Mouse (Mus musculus): ENCODE data around the gene Mansc1.

The Mansc1 gene

GRCm38 (mm10) chr6:134597651-134598229 is 34.5 kb downstream of the Mansc1 start:
- no peak for DNase-seq (ENCODE audit: low spot score)

DNA sequence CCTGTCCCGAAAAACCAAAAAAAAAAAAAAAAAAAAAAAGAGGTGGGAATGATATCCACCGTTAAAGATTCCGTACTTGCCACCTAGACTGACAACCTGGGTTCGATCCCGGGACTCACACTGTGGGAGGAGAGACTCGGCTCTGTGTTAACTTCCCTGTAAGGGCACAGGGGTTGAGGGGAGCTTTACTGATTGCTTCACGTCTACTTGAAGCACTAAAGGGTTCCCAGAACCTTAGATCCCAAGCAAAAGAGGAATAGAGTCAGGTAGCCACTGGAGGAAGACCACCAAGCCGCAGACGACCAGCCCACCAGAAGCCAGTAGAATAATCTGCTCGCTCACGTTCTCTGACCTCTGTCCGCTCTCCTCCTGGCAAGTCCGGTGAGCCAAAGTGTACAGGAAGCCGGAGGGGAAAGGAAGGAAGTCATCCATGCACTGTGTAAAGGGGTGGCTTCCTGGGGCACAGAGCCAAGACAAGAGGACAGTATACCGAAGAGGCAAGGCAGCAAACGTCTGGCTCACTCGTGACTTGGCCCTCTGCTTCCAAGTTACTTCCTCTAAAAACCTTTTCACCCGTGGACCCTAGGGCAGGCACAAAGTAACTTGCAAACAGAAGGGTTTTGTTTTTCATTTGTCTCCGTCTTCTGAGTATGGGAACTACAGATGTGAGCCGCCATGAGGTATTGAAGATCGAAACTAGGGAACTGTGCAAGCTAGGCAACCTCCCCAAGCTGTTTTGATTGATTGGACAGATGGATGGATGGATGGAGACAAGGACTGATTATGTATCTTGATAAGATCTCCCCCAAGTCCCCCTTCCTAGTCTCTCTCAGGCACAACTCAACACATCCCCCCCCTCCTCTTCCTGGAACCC is 37.5 kb downstream of the Mansc1 start:
- DNase-seq (ENCODE audit: low spot score): no peak

DNA sequence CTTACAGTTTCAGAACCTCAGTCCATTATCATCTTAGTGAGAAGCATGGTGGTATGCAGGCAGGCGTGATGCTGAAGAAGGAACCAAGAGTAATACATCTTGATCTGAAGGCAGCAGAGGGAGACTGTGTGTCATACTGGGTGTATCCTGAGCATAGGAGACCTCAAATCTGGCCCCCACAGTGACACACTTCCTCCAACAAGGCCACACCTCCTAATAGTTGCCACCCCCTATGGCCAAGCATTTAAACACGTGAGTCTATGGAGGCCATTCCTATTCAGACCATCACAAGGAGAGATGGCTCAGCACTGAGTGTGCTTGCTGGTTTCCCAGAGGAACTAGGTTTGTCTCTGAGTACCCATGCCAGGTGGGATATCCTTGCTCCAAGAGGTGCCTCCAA is 40.7 kb downstream of the Mansc1 start:
- DNase-seq (ENCODE audit: low spot score): no peak

- DNase-seq (ENCODE audit: low spot score): no peak
Measured at GRCm38 (mm10) chr6:134586241-134586640, 46.0 kb downstream of the Mansc1 start.

DNA sequence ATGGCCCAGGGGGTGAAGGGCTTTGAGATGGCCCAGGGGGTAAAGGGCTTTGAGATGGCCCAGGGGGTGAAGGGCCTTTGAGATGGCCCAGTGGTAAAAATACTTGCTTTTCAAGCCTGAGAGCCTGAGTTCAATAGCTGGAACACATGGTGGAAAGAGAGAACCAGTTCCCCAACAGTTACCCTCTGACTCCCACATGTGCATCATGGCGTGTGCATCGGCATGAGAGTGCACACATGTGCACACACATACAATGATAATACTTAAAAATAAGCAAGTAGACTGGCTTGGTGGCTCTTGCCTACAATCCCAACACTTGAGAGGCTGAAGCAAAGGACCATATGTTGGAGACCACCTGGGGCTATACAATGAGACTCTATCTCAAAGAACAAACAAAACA is 47.7 kb downstream of the Mansc1 start:
- DNase-seq (ENCODE audit: low spot score): no peak

DNA sequence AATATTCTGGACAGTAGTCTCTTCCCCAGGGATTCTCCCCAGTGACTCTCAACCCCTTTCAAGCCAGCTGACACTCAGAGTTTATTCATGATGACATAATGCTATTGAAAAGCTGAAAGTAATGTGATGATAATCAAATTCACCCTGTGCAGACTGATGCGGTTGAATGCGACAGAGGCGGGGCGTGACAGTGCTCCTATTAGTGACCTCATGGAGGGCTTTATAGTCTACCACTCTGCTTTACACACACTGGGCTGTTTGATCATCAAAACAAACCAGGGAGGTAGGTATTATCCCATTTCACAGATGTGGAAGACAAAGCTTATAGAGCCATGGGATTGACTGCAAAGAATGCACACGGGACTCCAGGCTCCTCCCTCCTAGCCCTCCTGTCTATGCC is 50.2 kb downstream of the Mansc1 start:
- no peak for DNase-seq (ENCODE audit: low spot score)

DNA sequence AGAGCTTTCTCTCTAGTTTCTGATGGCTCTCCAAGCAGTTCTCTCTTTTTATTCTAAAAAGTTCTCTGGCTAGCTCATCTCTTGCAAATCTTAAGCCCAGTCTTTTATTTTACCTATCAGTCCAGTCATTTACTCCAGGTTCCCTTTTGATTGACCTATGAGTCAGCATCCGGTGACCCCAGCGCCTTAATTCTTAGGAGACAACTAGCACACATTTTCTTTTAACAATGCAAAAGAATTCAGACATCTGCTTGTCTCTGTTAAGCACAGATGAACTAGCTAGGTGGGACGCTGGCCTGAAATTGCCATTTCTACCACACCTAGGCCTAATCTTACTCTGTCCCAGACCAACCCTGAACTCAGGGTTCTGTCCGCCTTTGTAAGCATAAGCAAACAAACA is 52.8 kb downstream of the Mansc1 start:
- no peak for DNase-seq (ENCODE audit: low spot score)

DNA sequence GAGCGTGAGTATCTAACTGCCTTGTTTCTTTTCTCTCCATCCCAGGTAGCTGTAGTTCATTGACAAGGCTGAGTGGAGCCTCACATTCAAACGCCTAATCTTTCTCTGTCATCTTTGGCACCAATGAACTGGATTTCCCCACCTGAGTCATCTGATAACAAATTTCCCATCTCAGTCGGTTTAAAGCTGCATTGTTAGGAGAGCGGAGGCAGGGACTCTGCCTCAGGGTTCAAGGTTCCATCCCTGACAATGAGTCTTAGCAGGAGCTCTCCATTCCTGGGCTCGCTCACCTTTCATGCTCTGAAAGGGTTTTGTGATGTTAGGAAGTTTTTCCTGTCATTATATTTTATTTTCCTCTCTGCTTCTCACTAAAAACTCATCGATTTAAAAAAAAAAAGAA is 54.2 kb downstream of the Mansc1 start:
- DNase-seq (ENCODE audit: low spot score): no peak

DNA sequence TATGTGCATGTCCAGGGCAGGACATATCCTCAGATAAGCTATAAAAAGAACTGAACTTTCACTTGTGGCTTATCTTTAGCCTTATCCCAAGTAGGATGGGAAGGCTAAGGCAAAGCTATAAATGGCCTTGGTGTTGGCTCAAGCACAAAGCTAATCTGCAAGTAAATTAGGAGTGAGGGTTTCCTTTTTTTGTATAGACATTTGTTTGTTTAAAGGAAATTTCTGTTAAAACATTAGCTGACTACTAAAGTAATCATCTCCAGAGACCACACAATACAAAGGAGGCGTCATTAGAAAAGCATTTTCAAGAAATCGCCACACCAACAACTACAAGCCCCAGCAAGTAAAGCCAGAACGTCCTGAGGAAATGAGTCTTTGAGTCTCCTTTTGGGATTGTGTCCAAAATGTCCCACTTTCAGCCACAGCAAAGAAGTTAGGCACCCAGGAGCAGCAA is 57.0 kb downstream of the Mansc1 start:
- no peak for DNase-seq (ENCODE audit: low spot score)

GRCm38 (mm10) chr6:134567986-134568556 is 64.2 kb downstream of the Mansc1 start:
- DNase-seq (ENCODE audit: low spot score): no peak

DNA sequence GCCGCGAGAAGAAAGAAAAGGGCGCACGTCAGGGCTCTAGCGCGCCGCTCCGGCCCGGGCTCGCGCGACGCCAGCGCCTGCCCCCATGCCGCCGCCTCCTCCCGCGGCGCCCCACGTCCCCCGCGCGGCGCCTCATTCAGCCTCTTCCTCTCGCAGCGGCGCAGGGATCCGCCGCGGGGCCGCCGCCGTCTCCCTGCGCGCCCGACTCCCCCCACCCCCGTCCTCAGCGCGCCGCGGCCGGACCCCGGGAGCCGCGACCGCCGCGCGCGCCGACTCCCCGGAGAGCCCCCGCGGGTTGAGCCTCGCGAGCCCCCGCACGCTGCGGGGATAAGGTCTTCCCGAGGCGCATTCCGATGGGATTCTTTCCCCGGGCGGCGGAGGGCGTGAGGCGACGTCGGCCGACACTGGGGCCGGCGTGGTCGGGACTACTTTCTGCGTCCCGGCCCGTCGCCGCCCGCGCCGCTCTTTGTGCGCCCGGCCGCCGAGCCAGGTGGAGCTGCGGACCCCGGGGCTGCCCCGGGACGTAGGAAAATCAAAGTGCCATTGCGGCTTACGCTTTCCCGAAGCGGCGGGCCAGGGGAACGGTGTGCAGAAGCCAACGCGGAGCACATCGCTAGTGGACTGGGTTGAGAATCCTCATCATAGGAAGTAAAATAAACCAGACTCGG is 65.3 kb downstream of the Mansc1 start, which contains the start of gene Lrp6:
TSS of gene Lrp6 (minus strand) at position 148 of the 668 bp plus-strand sequence.
- DNase-seq (ENCODE audit: low spot score): peak; percentile 32

DNA sequence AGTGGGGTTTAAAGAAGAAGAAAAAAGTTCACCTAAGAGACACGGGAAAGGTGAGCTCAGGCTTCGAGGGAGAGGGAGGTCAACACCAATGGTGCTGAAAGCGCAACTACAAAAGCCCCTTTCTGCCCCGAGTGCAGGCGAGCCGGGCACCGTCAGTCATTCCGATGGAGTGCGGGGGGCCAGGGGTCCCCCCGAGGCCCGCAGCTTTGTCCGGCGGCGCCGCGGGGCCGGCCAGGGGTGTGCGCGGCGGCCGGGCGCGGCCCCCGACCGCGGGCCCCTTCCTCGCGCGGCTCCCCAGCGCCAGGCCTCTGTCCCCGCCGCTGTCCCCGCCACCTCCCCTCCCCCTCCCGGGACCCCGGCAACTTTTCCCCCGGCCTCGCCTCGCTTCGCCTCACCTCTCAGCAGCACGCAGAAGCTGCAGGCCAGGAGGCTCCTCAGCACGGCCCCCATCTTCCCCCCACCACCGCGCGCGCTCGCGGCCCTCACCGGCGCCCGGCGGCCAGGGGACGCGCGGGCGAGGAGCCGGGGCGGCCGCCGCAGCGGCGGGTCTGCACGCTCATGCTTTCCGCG is 66.0 kb downstream of the Mansc1 start:
- DNase-seq (ENCODE audit: low spot score): no peak

DNA sequence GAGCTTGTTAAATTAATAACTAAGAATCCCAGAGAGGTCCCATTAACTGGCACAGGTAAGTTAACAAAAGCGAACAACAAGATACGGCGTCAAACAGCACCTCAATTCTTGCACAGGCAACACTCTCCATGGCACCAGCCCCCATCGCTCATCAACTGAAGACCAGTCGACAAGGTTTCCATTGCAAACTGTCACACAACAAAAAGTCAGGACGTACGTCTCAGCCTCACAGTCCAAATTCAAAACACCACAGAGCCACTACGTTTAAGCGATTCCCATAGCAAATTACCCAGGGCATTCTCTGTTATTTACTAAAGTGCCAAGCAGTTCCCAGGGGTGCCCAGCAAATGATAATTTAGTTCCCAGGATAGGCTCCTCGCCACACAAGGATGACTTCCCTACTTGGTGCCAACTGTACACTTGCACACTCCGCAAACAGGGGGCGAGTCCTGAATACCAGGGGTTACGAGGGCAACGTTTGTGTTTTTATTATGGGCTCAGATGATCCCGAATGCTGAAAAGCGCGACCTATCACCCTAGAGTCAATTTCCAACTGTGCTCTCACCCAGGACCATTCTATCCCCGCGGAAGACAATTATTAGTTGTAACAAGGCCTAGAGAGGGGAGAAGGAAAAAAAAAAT is 66.6 kb downstream of the Mansc1 start:
- no peak for DNase-seq (ENCODE audit: low spot score)

DNA sequence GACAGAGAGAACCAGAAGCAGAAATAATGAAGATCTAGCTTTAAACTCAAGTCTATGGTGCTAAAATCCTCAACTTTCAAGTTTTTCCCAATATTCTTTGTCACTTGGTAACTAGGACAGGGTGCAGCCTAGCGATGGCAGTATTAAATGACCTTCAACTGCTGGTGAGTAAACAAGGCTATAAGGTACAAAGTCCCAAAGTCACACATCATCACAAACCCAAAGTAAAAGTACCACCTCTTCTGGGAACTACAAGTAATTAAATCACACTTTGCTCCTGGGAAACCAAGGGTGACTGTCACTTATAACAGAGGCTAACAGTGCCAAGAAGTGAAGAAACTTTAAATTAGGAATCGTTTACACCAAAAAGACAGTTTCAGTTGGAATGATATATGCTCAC is 67.7 kb downstream of the Mansc1 start:
- DNase-seq (ENCODE audit: low spot score): no peak

DNA sequence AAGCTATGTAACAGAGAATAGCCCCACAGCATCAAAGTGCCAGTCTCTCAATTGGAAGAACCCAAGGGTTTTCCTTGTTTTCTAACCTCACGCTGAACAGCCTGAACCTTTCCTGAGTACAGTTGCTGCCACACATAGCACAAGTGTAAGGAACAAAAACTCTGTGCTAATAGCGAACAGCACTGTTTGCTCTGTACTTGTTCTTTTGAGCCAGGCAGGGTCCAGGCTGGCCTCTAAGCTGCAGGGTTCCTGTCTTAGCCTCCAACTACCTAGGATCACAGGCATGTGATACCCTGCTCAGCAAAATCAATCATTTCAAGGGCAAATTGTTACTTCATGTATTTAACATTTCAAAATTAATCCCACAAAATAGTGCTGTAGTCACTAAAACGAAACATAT is 72.7 kb downstream of the Mansc1 start:
- DNase-seq (ENCODE audit: low spot score): no peak

Data from layer of hippocampus, adult 9-10 months (tissue).